Mouse (Mus musculus): Measurements from ENCODE around the gene Ntf3.

The Ntf3 gene

GRCm38 (mm10) chr6:126102007-126102406 lies 64.7 kb downstream of the Ntf3 start:
- no peak for DNase-seq

GRCm38 (mm10) chr6:126100579-126100978 lies 66.1 kb downstream of the Ntf3 start:
- no peak for DNase-seq

- no peak for DNase-seq
Measured at GRCm38 (mm10) chr6:126097471-126097870, 69.2 kb downstream of the Ntf3 start.

- no peak for DNase-seq
Measured at GRCm38 (mm10) chr6:126096085-126096484, 70.6 kb downstream of the Ntf3 start.

GRCm38 (mm10) chr6:126095041-126095440 lies 71.7 kb downstream of the Ntf3 start:
- DNase-seq, result no peak

GRCm38 (mm10) chr6:126092026-126092425 lies 74.7 kb downstream of the Ntf3 start:
- no peak for DNase-seq

- DNase-seq, result no peak
Measured at GRCm38 (mm10) chr6:126090063-126090462, 76.6 kb downstream of the Ntf3 start.

- DNase-seq, result no peak
Measured at GRCm38 (mm10) chr6:126088489-126089265, 78.0 kb downstream of the Ntf3 start.

- DNase-seq, result peak; percentile 44
Measured at GRCm38 (mm10) chr6:126086321-126086950, 80.3 kb downstream of the Ntf3 start.

- DNase-seq, result no peak
Measured at GRCm38 (mm10) chr6:126080531-126080930, 86.2 kb downstream of the Ntf3 start.

GRCm38 (mm10) chr6:126057706-126058105 lies 109.0 kb downstream of the Ntf3 start:
- no peak for DNase-seq

- no peak for DNase-seq
Measured at GRCm38 (mm10) chr6:126053136-126053535, 113.6 kb downstream of the Ntf3 start.

Data from embryo, embryonic 11 days (tissue).